Mouse (Mus musculus) small intestine, adult 2 months (tissue): ENCODE results near the gene Cers6.

ENCODE experiments used
- CTCF ChIP-seq: fragments of 200-500 bp; IDR thresholded peaks from 2 replicates; pipeline ENCODE4 v1.5.1; 2012; ENCODE audit warnings: low read depth, mild to moderate bottlenecking, control low read depth, inconsistent platforms, low read length, moderate library complexity, mixed read lengths; ENCODE audit not compliant: insufficient replicate concordance, insufficient read length; ENCODE audit errors: extremely low read depth
- POLR2A ChIP-seq: fragments of 200-500 bp; IDR thresholded peaks from 2 replicates; pipeline ENCODE4 v1.6.1; 2012; ENCODE audit warnings: low read depth, mild to moderate bottlenecking, control low read depth, inconsistent platforms, low read length, moderate library complexity

GRCm38 (mm10) chr2:68960620-68961019 is 99.4 kb downstream of the Cers6 start:
- TF ChIP-seq CTCF = no peak
- no peak for TF ChIP-seq POLR2A
